Mouse (Mus musculus): ENCODE results near the gene Arl6ip1. TPM values are rescaled to one million over a fixed set of nuclear protein-coding genes. Genes with fewer than 3 reads are reported as not detected.

Gene Arl6ip1
- polyA plus RNA-seq, 1 experiment from 2014 or later: 357 TPM

DNA sequence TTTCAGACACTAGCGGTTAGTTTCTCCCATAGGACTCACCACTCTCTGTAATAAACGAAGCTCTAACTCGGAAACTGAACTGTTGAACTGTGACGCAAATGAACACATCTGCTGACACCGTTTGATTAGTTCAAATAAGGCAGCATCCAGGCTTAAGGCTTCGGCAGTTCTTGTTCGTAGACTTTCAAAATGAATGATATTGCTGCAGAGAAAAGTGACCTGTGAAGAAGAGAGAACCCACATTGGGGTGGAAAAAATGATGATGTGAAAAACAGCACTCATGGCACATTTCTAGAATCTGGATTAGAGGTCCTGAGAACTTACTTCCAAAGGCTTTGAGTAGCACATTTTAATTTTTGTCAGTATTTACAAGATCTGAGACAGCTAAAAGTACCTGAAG, 11.8 kb upstream of the Arl6ip1 start:
- no peak overlapping the region for H3K9ac ChIP-seq (replicated peaks; ENCODE audit: low read depth, low read length)
- no peaks in the 10 kb centered on the region for H3K27me3 ChIP-seq (ENCODE audit: control insufficient read depth, insufficient read depth, low read length)
- H3K9me3 ChIP-seq (ENCODE audit: control insufficient read depth, low read length): no peaks in the 10 kb centered on the region
- no peak overlapping the region for H3K27ac ChIP-seq (ENCODE audit: low read depth, low read length)
- ATAC-seq (ENCODE audit: low read depth): no peak
- H3K4me3 ChIP-seq (ENCODE audit: low read depth, low read length): no peak overlapping the region
- H3K36me3 ChIP-seq (ENCODE audit: control insufficient read depth, insufficient read depth, low read length): peaks cover 59% of the 10 kb centered on the region
- H3K4me2 ChIP-seq (ENCODE audit: low read depth, low read length): no peak overlapping the region
- whole genome bisulfite sequencing: 83% methylated on average over 7 of the region's 7 CpGs
- no peaks in the 10 kb centered on the region for H3K4me1 ChIP-seq (ENCODE audit: control insufficient read depth, insufficient read depth, low read length)

DNA sequence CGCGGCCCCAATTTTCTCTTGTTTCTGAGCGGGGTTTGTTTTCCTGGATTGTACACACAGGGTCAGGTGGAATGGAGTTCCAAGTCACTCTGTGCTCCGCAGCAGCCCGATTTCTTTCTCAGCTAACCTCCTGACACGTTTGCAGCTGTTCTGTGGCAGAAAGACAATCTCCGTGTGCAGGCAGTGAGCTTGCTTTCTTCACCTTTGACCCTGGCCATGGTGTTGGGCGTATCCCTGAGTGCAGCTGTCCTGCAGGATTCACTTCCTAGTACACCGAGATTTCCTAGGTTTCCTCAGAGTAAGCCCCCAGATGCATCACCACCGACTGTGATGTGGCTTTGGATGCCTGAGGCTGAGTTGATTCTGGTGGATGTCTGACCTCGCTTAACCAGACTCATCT, 5.7 kb upstream of the Arl6ip1 start:
- no peak overlapping the region for H3K9ac ChIP-seq (replicated peaks; ENCODE audit: low read depth, low read length)
- no peaks in the 10 kb centered on the region for H3K4me1 ChIP-seq (ENCODE audit: control insufficient read depth, insufficient read depth, low read length)
- H3K9me3 ChIP-seq (ENCODE audit: control insufficient read depth, low read length): no peaks in the 10 kb centered on the region
- peaks cover 40% of the 10 kb centered on the region for H3K36me3 ChIP-seq (ENCODE audit: control insufficient read depth, insufficient read depth, low read length)
- no peak for ATAC-seq (ENCODE audit: low read depth)
- 79% methylated on average over 11 of the region's 11 CpGs for WGBS
- H3K4me3 ChIP-seq (ENCODE audit: low read depth, low read length): no peak overlapping the region
- H3K27ac ChIP-seq (ENCODE audit: low read depth, low read length): no peak overlapping the region
- H3K4me2 ChIP-seq (ENCODE audit: low read depth, low read length): no peak overlapping the region
- no peaks in the 10 kb centered on the region for H3K27me3 ChIP-seq (ENCODE audit: control insufficient read depth, insufficient read depth, low read length)

DNA sequence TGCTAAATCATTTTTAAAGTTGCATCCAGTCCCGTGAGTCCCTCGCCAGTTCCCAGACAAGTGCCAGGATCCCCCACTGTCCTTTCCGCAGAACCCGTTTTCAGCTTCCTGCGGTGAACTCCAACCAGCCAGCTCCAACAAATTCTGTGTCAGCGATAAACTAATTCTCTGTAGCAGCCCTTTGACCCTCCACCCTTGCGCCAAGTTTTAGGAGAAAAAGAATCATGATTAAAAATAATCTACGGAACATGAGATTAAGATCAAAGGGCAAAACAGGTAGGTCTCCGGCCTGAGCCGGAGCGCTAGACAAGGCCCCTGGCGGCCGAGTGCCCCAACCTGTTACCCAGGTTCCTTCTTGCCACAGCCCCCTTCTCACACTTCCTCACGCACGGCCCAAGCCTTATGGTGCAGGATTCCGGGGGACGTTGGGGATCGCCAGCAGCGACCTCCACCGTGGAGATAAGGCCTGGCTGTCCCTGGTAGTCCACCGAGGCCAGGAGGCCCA, 485 bp downstream of the Arl6ip1 start:
- Histone ChIP-seq H3K9ac (replicated peaks; ENCODE audit: low read depth, low read length) (peak overlapping the region; percentile 69), H3K9me3 (ENCODE audit: control insufficient read depth, low read length) (no peaks in the 10 kb centered on the region), H3K4me2 (ENCODE audit: low read depth, low read length) (peak overlapping the region; percentile 79), H3K27me3 (ENCODE audit: control insufficient read depth, insufficient read depth, low read length) (no peaks in the 10 kb centered on the region), H3K4me3 (ENCODE audit: low read depth, low read length) (peak overlapping the region; percentile 73), H3K27ac (ENCODE audit: low read depth, low read length) (peak overlapping the region; percentile 64), H3K4me1 (ENCODE audit: control insufficient read depth, insufficient read depth, low read length) (peaks cover 15% of the 10 kb centered on the region), H3K36me3 (ENCODE audit: control insufficient read depth, insufficient read depth, low read length) (no peaks in the 10 kb centered on the region)
- under 1% methylated on average over 21 of the region's 21 CpGs for WGBS
- ATAC-seq (ENCODE audit: low read depth): peak; percentile 79

DNA sequence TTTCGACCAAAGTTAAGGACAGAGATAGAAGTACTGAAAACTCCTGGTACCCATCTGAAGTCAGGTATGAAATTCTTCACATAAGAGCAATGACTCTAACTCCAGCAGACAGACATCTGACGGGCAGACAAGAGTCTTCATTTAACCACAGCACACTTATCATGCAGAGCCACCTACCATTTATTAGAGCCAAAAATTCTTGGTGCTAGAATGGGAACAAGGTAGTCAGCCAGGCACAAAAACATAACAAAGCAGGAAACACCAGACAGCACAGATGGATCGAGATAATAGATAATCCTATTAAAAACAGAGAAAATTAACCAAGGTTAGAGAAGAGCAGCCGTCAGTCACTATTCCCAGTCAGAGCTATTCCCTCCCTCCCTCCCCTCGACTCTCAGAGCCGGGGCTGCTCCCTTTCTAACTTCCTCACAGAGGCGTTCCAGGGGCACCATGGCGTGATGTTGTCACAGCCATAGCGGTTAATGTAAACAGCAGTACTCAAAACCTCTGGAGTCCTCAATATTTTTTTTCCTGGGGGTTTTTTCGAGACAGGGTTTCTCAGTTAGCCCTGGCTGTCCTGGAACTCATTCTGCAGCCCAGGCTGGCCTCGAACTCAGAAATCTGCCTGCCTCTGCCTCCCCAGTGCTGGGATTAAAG, 3.1 kb downstream of the Arl6ip1 start:
- Histone ChIP-seq H3K27ac (ENCODE audit: low read depth, low read length) (no peak overlapping the region), H3K4me2 (ENCODE audit: low read depth, low read length) (no peak overlapping the region), H3K27me3 (ENCODE audit: control insufficient read depth, insufficient read depth, low read length) (no peaks in the 10 kb centered on the region), H3K9ac (replicated peaks; ENCODE audit: low read depth, low read length) (no peak overlapping the region), H3K4me1 (ENCODE audit: control insufficient read depth, insufficient read depth, low read length) (peaks cover 15% of the 10 kb centered on the region), H3K36me3 (ENCODE audit: control insufficient read depth, insufficient read depth, low read length) (no peaks in the 10 kb centered on the region), H3K4me3 (ENCODE audit: low read depth, low read length) (no peak overlapping the region), H3K9me3 (ENCODE audit: control insufficient read depth, low read length) (no peaks in the 10 kb centered on the region)
- no peak for ATAC-seq (ENCODE audit: low read depth)
- 78% methylated on average over 11 of the region's 11 CpGs for WGBS

DNA sequence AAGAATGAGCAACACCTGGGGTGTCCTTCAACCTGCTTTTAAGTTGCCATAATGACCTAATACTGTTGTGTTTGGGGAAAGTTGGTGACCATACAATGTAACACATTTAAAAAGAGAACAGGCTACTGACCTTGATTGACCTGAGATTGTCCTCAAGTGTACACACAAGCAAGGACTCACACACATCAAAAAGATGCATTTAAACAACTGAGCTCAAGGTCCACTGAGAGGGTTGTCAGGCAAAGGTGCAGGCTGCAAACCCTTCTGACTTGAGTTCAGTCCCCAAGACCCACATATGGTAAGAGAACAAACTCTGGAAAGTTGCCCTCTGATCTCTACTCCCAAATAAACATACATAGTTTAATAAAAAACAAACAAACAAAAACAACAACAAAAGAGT, 3.7 kb downstream of the Arl6ip1 start:
- Histone ChIP-seq H3K4me3 (ENCODE audit: low read depth, low read length) (no peak overlapping the region), H3K4me1 (ENCODE audit: control insufficient read depth, insufficient read depth, low read length) (peaks cover 15% of the 10 kb centered on the region), H3K27ac (ENCODE audit: low read depth, low read length) (no peak overlapping the region), H3K4me2 (ENCODE audit: low read depth, low read length) (no peak overlapping the region), H3K9me3 (ENCODE audit: control insufficient read depth, low read length) (no peaks in the 10 kb centered on the region), H3K27me3 (ENCODE audit: control insufficient read depth, insufficient read depth, low read length) (no peaks in the 10 kb centered on the region), H3K9ac (replicated peaks; ENCODE audit: low read depth, low read length) (no peak overlapping the region), H3K36me3 (ENCODE audit: control insufficient read depth, insufficient read depth, low read length) (peaks cover 4% of the 10 kb centered on the region; the same call in 1 of the 2 replicates)
- no peak for ATAC-seq (ENCODE audit: low read depth)

DNA sequence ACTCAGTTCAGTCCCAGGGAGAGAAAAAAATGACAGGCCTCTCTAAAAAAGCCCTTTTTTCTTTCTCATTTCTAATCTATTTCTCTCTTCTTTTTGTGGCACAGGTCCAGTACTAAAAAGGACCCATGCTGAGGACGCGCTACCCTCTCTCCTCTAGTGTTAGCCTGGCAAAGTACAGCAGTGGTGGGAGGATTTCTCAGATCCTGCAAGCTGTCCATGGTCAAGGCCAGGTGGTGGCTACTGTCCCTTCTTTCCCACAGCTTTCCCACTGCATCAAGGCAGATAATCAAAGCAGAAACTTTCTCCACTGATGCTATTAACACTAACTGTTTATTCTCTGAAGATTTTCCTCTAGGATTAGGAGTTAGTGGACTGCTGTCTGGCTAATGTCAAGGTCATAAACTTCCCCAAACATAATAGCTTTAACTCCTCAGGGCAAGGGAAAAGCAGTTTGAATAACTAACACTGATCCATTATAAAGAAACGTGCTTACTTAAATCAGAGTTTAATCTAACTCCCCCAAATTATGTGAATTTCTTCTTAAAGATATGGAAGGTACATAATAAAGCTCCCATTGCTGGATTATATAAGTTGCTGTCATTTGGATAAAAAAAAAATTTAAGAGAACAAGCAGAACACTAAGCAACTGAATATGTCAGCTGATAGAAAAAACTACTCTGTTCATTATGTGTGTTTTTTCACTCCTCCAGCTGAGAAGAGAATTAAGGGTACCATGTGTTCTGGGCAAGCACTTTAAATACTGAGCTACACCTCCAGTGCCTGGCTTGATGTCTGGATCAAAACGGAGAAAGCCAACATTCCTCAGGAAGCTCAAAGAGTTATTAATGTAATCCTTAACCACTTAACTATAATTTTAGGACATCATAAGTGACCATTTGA, 5.7 kb downstream of the Arl6ip1 start:
- Histone ChIP-seq H3K9me3 (ENCODE audit: control insufficient read depth, low read length) (no peaks in the 10 kb centered on the region), H3K36me3 (ENCODE audit: control insufficient read depth, insufficient read depth, low read length) (peaks cover 17% of the 10 kb centered on the region)
- 89% methylated on average over 4 of the region's 4 CpGs for WGBS

DNA sequence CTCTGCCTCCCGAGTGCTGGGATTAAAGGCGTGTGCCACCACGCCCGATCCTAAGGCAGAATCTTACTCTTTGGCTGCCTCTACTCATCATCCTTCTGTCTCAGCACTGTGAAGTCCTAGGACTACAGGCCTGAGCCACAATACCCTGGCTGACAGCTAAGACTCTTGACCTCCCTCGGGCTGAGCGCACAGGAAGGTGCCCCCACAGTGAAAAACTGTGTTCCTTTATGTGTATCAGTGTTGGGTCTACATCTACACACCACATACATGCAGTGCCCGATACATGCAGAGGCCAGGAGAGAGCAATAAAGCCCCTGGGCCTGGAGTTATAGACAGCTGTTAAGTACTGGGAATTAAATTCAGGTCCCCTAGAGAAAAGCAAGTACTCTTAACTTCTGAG, 7.2 kb downstream of the Arl6ip1 start:
- Histone ChIP-seq H3K4me2 (ENCODE audit: low read depth, low read length) (no peak overlapping the region), H3K36me3 (ENCODE audit: control insufficient read depth, insufficient read depth, low read length) (peaks cover 17% of the 10 kb centered on the region), H3K27me3 (ENCODE audit: control insufficient read depth, insufficient read depth, low read length) (no peaks in the 10 kb centered on the region), H3K9ac (replicated peaks; ENCODE audit: low read depth, low read length) (no peak overlapping the region), H3K27ac (ENCODE audit: low read depth, low read length) (no peak overlapping the region), H3K9me3 (ENCODE audit: control insufficient read depth, low read length) (no peaks in the 10 kb centered on the region), H3K4me3 (ENCODE audit: low read depth, low read length) (no peak overlapping the region), H3K4me1 (ENCODE audit: control insufficient read depth, insufficient read depth, low read length) (peaks cover 4% of the 10 kb centered on the region)
- no peak for ATAC-seq (ENCODE audit: low read depth)
- WGBS: 95% methylated on average over 7 of the region's 7 CpGs

More for the DNA sequence above, 5.7 kb downstream of the Arl6ip1 start:
- Histone ChIP-seq H3K4me2 (ENCODE audit: low read depth, low read length) (no peak overlapping the region), H3K4me1 (ENCODE audit: control insufficient read depth, insufficient read depth, low read length) (peaks cover 15% of the 10 kb centered on the region), H3K27me3 (ENCODE audit: control insufficient read depth, insufficient read depth, low read length) (no peaks in the 10 kb centered on the region), H3K4me3 (ENCODE audit: low read depth, low read length) (no peak overlapping the region), H3K27ac (ENCODE audit: low read depth, low read length) (no peak overlapping the region), H3K9ac (replicated peaks; ENCODE audit: low read depth, low read length) (no peak overlapping the region)
- ATAC-seq (ENCODE audit: low read depth): no peak

DNA sequence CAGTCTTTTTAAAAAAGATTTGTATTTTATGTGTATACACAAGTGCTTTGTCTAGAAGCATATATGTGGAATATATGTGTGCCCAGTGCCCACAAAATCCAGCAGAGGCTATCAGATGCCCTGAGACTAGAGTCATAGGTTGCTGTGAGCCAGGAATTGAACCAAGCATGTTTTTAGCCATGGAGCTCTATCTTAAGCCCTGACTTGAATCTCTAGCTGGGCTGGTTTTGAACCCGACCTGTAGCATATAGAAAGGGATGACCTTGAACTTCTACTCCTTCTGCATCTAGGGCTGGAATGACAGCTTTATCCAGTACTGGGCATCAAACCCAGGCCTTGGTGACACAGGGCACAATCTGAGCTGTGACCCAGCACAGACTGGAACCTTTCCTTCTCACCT, 8.8 kb downstream of the Arl6ip1 start:
- Histone ChIP-seq H3K4me2 (ENCODE audit: low read depth, low read length) (no peak overlapping the region), H3K4me1 (ENCODE audit: control insufficient read depth, insufficient read depth, low read length) (no peaks in the 10 kb centered on the region), H3K9ac (replicated peaks; ENCODE audit: low read depth, low read length) (no peak overlapping the region), H3K9me3 (ENCODE audit: control insufficient read depth, low read length) (no peaks in the 10 kb centered on the region), H3K36me3 (ENCODE audit: control insufficient read depth, insufficient read depth, low read length) (peaks cover 17% of the 10 kb centered on the region), H3K27me3 (ENCODE audit: control insufficient read depth, insufficient read depth, low read length) (no peaks in the 10 kb centered on the region), H3K4me3 (ENCODE audit: low read depth, low read length) (no peak overlapping the region), H3K27ac (ENCODE audit: low read depth, low read length) (no peak overlapping the region)
- no peak for ATAC-seq (ENCODE audit: low read depth)
- WGBS: 86% methylated on average over 1 of the region's 1 CpGs

DNA sequence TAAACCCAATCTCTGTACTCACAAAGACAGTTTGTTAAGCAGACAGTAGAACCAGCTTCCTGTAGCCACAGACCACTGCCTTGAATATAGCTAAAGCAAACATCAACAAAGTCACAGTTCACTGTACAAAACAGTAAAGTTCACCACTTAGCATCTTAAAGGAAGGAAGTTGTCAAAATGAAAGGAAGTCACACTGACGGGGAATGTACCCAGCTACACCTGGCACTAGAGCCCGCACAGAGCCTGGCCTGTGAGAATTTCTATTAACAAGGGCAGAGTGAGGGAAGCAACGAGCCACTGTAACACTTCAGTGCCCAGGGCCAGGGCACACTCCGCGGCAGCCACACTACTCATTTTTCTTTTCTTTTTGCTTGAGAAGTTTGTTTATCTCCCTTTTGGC, 9.5 kb downstream of the Arl6ip1 start:
- Histone ChIP-seq H3K9ac (replicated peaks; ENCODE audit: low read depth, low read length) (no peak overlapping the region), H3K9me3 (ENCODE audit: control insufficient read depth, low read length) (no peaks in the 10 kb centered on the region), H3K4me2 (ENCODE audit: low read depth, low read length) (no peak overlapping the region), H3K27me3 (ENCODE audit: control insufficient read depth, insufficient read depth, low read length) (no peaks in the 10 kb centered on the region), H3K4me3 (ENCODE audit: low read depth, low read length) (no peak overlapping the region), H3K4me1 (ENCODE audit: control insufficient read depth, insufficient read depth, low read length) (peaks cover 5% of the 10 kb centered on the region), H3K27ac (ENCODE audit: low read depth, low read length) (no peak overlapping the region), H3K36me3 (ENCODE audit: control insufficient read depth, insufficient read depth, low read length) (peaks cover 17% of the 10 kb centered on the region)
- WGBS: 88% methylated on average over 5 of the region's 5 CpGs
- no peak for ATAC-seq (ENCODE audit: low read depth)
